Mouse (Mus musculus) 3134 (cell line): ENCODE results near the gene Slc6a4.
"Not testable (repeated sequence)": the region's sequence is repeated elsewhere in the genome, so short reads cannot be mapped to it uniquely, and the experiment has no call there.

Experiments used
- DNase-seq: peaks from one replicate; pipeline ENCODE4 v3.0.0-alpha.2; 2011; ENCODE audit warnings: low spot score; ENCODE audit not compliant: insufficient read length; ENCODE audit errors: extremely low read depth

Slc6a4 gene

GRCm38 (mm10) chr11:77010762-77011475 lies 12.5 kb downstream of the Slc6a4 start:
- no peak for DNase-seq

- DNase-seq = no peak
Observed at GRCm38 (mm10) chr11:77018046-77018445, 19.6 kb downstream of the Slc6a4 start.

GRCm38 (mm10) chr11:77019539-77019938 lies 21.1 kb downstream of the Slc6a4 start:
- DNase-seq = no peak

- no peak for DNase-seq
Observed at GRCm38 (mm10) chr11:77021749-77022396, 23.5 kb downstream of the Slc6a4 start.

- no peak for DNase-seq
Observed at GRCm38 (mm10) chr11:77026559-77026958, 28.2 kb downstream of the Slc6a4 start.

- DNase-seq = no peak
Observed at GRCm38 (mm10) chr11:77028157-77028556, 29.8 kb downstream of the Slc6a4 start.

- no peak for DNase-seq
Observed at GRCm38 (mm10) chr11:77031151-77031934, 32.9 kb downstream of the Slc6a4 start.

- no peak for DNase-seq
Observed at GRCm38 (mm10) chr11:77041891-77042290, 43.5 kb downstream of the Slc6a4 start.

GRCm38 (mm10) chr11:77042816-77043215 lies 44.4 kb downstream of the Slc6a4 start:
- no peak for DNase-seq

GRCm38 (mm10) chr11:77061951-77062350 lies 63.5 kb downstream of the Slc6a4 start:
- DNase-seq = peak; percentile 12

- no peak for DNase-seq
Observed at GRCm38 (mm10) chr11:77063406-77063805, 65.0 kb downstream of the Slc6a4 start.

GRCm38 (mm10) chr11:77068825-77069224 lies 70.4 kb downstream of the Slc6a4 start:
- DNase-seq = no peak

- DNase-seq = no peak
Observed at GRCm38 (mm10) chr11:77070721-77071120, 72.3 kb downstream of the Slc6a4 start.

GRCm38 (mm10) chr11:77077331-77077730 lies 78.9 kb downstream of the Slc6a4 start:
- DNase-seq = not testable (repeated sequence)

- DNase-seq = no peak
Observed at GRCm38 (mm10) chr11:77077792-77078191, 79.4 kb downstream of the Slc6a4 start.

- peak; percentile 93 for DNase-seq
Observed at GRCm38 (mm10) chr11:77078273-77079134, 80.1 kb downstream of the Slc6a4 start, which contains the start of gene Nsrp1. TSS of gene Nsrp1 (minus strand) at chr11:77078435.

GRCm38 (mm10) chr11:77079361-77079760 lies 81.0 kb downstream of the Slc6a4 start:
- no peak for DNase-seq
